Mouse (Mus musculus): ENCODE results near the gene Dhx40.

Dhx40 gene

DNA sequence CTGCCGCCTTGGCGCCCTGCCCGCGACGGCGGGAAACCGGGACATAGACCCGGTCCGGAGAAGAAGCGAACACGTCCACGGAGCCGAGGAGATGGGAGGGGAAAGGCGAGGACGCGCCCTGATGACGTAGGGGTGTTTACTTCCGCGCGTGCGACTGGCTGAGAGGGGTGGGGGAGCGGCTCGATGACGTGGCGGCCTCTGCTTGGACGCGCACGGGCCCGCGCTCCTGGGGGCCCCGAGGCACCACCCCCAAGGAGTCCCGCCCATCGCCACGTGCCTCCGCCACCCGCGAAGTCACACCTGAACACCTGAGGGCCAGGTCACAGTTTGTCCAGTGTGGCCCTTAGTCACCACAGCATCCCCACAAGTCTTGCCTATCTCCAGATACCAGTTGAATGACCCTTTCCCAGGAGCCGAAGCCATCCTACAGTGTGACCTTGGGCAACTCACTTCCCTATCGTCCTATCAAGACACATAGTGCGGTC, at the start of gene Dhx40:
TSS of gene Dhx40 (minus strand) at position 242 of the 485 bp plus-strand sequence.
- peak; percentile 88 to 89 for DNase-seq (ENCODE audit: low spot score in 2 of 2)

DNA sequence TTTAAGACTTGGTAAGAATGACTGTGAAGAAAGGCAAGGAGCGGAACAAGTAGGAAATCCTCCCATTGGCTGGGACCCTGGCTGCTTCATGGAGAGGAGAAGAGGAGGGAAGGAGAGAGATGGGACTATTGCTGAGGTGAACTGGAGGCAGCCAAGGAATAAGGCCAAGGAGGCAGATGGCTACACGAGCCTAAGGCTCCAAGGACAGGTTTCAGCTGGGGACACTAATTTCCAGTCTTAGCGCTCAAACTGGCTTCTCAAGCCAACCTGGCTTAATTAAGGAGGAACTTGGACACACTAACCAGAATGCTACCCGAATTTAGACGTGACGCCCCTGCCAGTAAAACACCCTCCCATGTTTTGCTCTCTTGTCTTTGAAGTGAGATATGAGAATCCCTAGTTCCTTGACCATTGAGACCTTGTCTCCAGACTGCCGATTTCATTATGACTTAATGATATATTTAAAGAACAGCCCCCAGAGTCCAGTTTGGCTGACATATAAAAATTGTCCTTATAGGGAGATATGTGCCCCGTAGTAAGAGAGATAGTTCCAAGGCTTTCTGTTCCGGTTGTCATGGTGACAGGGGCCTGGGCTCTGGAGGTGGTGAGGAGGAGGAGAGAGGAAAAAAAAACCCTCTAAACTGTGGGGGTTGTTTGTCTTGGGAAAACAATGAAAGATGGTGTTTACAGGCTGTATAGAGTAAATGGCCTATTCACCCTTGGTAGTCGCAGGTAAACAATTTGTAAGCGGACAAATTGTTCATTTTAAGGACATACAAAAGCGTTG, 48.3 kb upstream of the Dhx40 start:
- DNase-seq (ENCODE audit: low spot score in 2 of 2), result no peak

DNA sequence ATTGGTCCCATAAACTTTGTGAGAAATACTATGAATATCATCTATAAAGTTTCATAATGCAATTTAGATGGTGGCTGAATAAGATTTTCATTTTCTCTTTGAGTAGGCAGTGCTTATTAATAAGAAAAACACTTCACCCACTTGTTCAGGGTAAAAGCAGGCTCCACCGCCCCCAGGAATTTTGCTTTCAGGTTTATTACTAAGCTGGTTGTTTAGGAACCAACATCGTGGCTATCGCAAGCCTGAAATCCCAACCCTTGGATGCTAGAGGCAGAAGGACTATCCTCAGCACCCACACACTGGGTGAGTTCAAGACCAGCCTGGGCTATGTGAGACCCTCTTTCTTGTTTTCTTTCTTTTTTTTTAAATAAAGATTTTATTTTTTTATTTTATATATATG, 45.5 kb upstream of the Dhx40 start:
- no peak for DNase-seq (ENCODE audit: low spot score in 2 of 2)

DNA sequence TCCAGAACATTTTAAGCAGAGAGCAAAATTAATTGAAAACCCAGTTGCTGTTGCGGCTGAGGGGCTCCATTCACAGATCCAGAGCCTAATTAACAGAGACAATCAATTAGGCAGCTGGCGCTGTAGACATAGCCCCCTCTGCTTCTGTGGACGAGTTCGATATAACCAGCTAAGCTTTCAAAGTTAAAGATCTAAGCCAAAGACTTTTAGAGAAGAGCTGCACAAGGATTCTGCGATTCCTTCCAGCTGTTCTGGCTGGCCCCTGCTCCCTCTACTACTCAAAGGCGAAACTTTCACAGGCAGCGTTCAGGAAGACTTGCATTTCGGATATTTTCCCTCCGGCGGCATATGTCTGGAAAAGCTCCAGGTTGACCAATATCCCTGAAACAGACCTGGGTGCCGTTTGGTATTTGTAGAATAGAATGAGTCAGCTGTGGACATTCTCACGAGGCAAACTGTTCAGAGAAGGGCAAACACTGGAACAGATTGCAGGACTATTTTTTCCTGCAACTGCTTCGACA, 45.0 kb upstream of the Dhx40 start:
- peak in 1 of 2 experiments; percentile 34 for DNase-seq (ENCODE audit: low spot score in 2 of 2)

DNA sequence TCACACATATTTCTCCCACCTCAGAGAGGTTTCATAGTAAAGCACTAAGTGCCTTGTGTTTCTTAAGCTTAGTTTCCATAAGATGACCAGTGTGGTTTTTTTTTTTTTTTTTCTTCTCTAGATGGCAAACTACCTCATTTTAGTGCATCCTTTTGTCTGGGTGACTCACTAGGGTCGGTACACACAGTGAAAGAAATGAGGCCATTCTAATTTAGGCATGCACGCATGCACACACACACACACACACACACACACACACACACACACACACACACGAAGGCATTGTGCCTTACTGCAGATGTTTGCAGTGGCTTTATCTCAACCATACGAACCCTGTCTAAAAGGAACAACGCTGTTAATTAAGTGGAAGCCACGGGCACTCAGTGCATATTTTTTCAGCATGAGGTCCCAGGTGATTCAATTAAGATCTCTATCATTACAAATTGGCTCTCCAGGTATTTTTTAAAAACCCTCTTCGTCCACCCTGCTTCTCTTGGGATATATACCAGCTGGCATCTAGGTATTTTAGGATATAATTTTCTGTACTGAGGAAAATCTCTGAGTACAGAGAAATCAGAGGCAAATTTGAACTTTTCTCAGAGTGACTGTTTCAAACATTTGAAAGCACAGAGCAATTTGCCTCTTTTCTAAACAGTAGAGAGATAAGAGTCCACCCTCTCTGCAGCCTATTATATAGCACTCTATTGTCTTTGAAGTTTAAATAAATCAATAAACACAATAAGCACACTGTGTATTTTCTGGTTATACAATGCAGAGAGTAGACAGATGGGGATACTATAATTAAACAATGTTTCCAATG, 44.4 kb upstream of the Dhx40 start:
- DNase-seq (ENCODE audit: low spot score in 2 of 2), result no peak

DNA sequence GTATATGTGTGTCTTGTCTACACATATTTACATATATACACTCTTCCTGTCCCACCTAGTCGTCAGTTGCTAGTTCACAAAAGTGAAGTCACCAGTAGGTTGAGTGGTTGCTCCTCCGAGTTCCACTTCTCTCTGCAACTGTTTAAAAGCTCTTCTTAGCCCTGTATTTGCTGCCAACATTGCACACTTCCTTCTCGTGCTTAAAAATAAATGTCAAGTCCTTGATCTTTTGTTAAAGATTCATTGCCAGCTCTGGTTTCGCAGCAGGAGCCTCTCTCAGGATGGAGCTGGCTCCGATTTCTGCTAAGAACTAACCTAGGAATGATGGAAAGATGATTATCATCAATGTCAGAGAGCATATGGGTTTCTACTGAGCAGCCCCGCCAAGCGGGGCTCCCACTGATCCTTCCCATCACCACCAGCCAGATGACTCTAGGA, 43.7 kb upstream of the Dhx40 start:
- no peak for DNase-seq (ENCODE audit: low spot score in 2 of 2)

DNA sequence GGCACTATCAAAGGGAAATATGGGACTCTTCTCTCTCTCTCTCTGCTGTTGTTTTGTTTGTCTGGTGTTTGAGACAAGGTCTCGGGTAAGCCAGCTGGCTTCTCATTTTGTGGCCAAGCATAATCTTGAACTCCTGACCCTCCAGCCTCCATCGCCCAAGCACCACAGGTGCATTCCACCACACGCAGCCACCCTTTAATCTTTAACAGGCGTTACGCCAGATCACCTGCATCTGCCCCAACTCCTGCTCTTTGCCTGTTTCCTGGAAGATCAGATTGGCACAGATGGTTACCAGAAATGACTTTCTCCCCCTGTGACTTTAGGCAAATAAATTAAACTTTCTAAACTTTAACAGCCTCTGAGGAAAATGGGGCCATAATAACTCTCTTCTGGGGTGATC, 36.3 kb upstream of the Dhx40 start:
- DNase-seq (ENCODE audit: low spot score in 2 of 2), result no peak

DNA sequence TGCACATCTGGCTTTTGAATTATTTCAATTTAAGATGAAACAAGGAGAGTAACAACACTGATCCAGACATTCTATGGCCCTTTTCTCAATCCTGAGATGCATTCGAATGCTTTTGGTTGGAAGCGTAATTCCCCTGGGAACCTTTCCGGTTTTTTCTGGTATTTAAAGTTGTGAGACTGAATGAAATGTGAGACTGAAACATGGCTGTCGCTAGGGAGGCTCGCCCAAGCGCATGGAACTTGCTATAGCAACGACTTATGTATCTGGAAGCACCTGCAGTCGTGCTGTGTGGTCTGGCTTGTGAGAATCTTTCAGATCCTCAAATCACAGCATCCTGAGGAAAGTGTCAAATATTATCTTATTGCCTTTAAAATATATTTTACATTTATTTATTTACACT, 33.7 kb upstream of the Dhx40 start:
- no peak for DNase-seq (ENCODE audit: low spot score in 2 of 2)

DNA sequence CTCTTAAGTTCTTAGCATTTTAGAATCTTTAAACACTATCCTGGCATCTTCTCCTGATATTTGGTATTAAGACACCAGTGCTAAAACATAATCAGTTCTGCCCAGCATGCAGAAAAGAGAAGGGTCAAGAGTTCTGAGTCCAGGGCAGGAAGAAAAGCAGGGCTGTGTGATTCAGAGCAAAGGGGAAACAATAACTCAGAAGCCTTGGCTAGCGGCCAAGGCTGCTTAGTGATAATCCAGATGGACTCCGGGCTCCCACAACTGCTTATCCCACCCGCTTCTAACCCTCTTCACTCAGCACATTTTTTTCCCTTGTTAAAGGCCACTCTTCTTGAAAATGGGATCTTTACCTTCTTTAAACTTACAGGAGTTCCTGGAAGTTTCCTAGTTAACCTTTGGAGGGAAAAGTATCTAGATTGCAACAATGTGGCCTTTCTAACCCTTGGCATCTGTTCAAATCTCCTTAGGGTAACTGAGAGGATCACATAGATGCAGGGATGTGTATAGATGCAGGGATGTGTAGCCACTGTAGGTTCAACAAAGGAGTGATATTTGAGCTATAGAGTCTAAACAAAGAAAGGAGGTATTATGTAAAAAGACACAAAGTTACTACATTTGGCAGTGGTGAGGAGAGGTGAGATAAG, 33.1 kb upstream of the Dhx40 start:
- DNase-seq (ENCODE audit: low spot score in 2 of 2), result peak; percentile 29 to 51

DNA sequence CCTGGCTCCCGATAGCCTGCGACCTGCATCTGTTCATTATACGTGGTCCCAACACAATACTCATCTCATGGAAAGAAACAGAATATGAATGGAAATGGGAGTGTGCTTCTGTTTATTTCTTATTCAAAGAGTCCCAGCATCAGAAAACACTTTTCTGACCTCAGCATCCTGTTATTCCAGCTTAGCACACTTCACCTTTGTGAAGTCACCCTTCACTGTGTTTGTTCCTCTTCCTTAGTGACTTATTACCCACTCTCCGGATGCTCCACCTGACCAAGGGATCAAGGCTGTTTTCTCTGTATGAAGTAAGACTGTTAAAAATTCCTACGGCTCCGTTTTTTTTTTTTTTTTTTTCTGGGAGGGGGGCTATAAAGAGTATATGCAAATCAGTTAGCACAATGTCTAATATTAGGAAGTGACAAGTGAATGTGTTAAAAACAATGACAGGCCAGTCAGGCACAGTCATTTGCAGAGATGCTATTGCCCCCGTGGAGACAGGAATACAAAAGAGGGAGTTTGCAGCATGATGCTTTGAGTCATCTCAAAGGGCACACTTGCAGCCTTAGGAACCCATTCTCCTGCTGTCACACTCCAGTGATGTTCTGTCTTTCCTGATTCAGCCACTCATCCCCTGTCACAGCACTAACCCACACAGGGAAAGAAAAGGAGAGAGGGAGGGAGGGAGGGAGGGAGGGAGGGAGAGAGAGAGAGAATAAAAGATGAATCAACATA, 32.3 kb upstream of the Dhx40 start:
- no peak for DNase-seq (ENCODE audit: low spot score in 2 of 2)

DNA sequence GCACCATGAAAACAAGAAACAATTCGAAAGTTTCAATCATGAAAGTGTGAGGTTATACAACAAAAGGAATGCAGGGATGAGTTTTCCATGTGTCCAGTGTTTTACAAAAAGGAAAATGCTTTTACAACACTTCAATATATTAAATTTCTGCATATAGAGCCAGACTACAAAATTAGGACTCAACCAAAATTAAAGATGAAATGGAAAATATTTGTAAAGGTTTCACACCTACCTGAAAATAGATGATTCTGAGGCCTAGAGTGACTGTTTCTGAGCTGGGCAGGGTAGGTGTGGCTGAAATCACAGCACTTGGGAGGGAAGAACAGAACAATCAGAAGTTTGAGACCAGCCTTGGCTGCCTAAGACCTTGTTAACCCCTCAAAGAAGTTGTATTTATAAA, 31.2 kb upstream of the Dhx40 start:
- no peak for DNase-seq (ENCODE audit: low spot score in 2 of 2)

DNA sequence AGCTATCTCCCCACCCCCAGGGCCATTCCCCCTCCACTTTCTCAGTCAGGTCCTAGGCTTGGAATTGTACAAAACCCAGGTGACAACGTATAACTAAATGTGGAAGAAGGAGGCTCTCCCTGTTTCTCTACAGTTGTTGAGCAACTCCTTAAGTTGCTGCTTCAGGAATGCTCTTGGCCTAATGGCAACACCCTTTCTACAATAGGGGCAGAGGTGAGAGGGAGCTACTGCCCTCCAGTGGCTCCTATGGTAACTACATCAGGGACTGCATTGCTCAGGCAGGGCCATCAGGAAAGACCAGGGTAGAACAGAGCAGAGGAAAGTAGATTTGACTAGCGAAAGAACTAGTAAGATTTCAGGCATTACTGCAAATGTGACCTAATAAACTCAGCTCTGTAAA, 28.8 kb upstream of the Dhx40 start:
- DNase-seq (ENCODE audit: low spot score in 2 of 2), result peak; percentile 65 to 79

DNA sequence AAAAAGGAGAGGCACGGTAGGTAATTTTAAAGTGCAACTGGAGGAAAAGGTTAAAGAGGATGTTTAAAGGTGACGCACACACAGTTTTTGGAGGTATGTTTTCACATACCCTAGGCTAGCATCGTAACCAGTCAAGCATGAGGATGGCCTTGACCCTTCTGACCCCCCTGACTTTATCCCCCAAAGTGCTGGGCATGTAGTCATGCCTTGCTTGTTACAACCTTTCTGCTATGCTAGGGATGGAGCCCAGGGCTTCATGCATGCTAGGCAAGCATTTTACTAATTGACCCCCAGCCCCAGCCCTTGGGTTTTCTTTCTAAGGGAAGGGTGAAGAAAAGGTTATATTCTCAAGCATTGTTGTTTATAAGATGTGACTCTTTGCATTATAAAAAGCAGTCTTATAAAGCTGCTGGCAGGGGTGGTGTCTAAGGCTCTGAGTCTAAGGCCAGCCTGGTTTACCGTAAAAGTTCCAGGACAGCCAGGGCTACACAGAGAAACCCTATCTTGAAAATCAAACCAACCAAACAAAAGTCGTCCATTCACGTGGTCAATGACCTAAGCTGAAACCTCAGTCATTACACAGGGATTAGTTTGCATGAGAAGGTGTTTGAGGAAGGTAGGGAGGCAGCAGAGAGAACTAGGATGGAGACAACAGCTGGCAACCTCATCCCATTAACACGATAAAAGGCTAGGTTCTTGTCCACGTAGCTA, 27.2 kb upstream of the Dhx40 start:
- no peak for DNase-seq (ENCODE audit: low spot score in 2 of 2)

DNA sequence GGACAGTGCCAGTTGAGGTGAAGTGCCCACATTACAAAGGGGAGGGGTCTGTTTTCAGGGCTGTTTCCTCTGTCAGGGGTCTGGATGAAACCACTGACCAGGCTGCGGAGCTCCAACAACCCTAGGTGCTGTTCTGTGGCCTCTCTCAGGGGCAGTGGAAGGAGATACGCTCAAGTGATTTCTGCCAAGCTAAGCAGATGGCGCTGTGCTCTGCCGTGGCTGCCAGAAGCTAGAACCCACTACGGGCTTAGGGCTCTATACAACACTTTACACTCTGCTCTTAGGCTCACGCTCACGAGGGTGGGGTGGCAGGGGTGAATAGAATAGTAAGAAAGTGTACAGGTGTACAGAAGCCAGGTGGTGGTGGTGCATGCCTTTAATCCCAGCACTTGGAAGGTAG, 26.5 kb upstream of the Dhx40 start:
- DNase-seq (ENCODE audit: low spot score in 2 of 2), result no peak

DNA sequence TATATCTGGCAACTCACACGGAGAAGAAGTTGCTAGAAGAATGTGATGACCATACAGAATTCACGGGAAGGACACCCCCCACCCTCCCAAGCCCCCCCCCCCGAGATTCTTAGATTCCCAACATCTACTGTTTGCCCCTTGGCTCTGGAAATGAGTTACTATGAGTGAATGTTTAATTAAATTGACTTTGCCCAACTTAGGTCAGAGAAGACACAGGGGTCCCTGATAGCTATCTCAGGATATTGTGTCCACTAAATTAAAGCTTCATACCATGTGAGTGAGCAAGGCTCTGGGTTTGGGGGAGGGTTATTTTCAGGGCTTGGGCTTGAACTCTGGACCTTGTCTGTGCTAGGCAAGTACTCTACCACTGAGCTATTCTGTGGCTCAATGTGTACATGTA, 25.6 kb upstream of the Dhx40 start:
- DNase-seq (ENCODE audit: low spot score in 2 of 2), result no peak

DNA sequence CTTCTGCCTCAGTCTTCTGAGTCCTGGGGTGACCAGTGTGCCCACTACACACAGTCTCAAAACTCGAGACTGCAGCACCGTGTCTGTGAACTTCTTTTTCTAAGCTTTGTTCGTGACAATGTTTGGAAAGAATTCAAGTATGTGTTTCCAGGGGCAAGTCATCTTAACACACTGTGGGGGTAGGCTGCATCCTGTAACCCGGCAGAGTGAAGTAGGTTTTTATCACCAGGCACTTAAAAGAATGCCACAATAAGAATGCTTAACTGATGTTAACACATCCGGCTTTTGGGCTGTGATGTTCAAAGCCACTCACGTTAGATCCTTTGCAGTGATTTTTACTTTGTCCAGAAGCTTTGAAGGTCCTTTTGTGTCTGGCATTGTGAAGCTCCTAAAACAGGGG, 20.9 kb upstream of the Dhx40 start:
- no peak for DNase-seq (ENCODE audit: low spot score in 2 of 2)

DNA sequence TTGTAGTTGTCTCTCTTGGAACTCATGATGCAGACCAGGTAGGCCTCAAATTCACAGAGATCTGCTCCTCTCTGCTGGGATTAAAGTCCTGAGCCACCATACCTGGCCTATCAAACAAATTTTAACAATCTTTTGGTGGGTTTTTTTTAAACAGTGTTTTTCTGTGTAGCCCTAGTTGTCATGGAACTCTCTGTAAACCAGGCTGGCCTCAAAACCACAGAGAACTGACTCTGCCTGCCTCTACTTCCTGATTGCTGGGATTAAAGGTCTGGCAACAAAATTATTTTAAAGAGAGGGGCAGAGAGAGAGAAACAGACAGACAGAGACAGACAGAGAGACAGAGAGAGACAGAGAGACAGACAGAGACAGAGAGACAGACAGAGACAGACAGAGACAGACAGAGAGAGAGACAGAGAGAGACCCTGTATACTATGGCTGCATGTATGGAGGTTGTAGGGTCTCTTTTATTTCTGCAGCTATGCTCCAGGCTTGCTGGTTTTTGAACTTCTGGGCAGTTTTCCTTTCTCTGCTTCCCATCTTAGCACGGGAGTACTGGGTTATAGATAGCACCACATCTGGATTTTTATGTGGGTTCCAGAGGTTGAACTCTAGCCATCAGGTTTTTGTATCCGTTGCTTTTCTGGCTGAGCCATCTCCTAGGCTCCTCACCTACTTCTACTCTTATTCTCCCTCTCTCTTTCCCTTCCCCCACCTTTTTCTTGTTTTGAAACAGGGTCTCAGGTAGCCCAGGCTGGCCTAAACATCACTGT, 20.1 kb upstream of the Dhx40 start:
- DNase-seq (ENCODE audit: low spot score in 2 of 2), result no peak

DNA sequence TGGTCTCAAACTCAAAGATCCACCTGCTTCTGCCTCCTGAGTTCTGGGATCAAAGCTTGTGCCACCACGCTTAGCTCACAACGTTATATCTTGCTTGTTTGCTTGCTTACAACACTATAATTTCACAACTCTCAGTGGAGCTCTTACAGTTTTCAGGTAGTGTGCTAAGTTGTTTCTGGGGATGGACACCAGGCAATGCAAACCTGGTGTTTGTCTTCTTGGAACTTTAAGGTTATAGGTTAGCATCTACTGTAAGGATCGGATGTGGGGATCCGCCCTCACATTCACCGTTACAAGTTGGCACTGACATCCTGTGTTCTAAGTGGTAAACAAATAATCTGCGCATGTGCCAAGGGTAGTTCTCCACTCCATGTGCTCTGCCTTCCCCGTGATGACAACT, 16.9 kb upstream of the Dhx40 start:
- DNase-seq (ENCODE audit: low spot score in 2 of 2), result no peak

DNA sequence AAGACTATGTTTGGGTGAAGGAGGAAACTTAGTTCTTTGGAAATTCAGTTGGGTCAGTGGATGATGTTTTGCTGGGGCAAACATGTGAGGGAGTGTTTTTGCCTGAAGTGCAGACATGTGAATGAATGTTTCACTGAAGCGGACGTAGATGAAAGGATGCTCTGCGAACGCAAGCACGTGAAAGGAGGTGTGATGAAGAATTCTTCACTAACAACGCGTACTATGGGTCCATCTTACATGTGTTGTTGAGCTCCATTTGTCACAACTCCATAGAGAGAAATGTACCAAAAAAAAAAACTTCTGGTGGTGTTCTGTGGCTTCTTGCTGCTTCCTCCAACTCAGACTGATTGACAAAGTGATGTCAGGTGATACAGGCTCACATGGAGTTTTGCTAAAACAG, 15.0 kb upstream of the Dhx40 start:
- no peak for DNase-seq (ENCODE audit: low spot score in 2 of 2)

DNA sequence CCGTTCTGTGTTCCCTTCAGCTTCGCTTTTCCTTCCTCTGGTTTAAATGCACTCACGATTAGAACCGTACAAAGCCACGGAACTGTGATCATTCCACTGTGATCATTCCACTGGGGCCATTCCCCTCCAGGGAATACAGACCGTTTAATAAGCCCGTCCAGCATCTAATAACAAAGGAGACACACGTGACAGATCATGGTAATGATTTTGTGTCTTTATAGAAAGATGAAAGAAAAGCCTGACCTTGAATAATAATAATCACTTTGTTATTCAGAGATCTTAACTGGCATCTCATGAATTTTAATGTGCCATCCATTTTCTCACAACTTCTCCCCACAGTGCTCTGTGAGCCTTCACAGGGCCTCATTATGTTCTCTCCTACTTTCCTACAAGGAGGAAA, 12.0 kb upstream of the Dhx40 start:
- no peak for DNase-seq (ENCODE audit: low spot score in 2 of 2)
